Mouse (Mus musculus) midbrain, embryonic 10.5 days (tissue): ENCODE data around the gene Grin3b. TPM values are rescaled to one million over a fixed set of nuclear protein-coding genes. Genes with fewer than 3 reads are reported as not detected.

Experiments
- DNase-seq: peaks from one replicate; pipeline ENCODE4 v3.0.0-alpha.2; 2017; ENCODE audit warnings: low spot score
- H3K27ac ChIP-seq: fragments of 300-500 bp; sonication (generic); replicated peaks from 2 replicates; pipeline ENCODE4 v1.5.1; 2016; ENCODE audit warnings: mild to moderate bottlenecking
- H3K27me3 ChIP-seq: fragments of 300-500 bp; sonication (generic); 2 replicates; pipeline ENCODE4 v1.6.1; 2016; ENCODE audit warnings: low read depth, mild to moderate bottlenecking; ENCODE audit not compliant: poor library complexity, severe bottlenecking
- H3K36me3 ChIP-seq: fragments of 300-500 bp; sonication (generic); 2 replicates; pipeline ENCODE4 v1.6.1; 2016; ENCODE audit warnings: mild to moderate bottlenecking, moderate library complexity
- H3K4me1 ChIP-seq: fragments of 300-500 bp; sonication (generic); 2 replicates; pipeline ENCODE4 v1.6.1; 2016
- H3K4me3 ChIP-seq: fragments of 300-500 bp; sonication (generic); 2 replicates; pipeline ENCODE4 v1.5.1; 2016; ENCODE audit warnings: mild to moderate bottlenecking, moderate library complexity
- H3K9me3 ChIP-seq: fragments of 300-500 bp; sonication (generic); replicated peaks from 2 replicates; pipeline ENCODE4 v1.6.1; 2016; ENCODE audit warnings: mild to moderate bottlenecking
- WGBS: fragments of 180-500 bp; shearing (Covaris S2); methylation state at CpG from one replicate; pipeline ENCODE4 v1.1.7; 2016; 5-methylcytosine and 5-hydroxymethylcytosine counted together
- polyA plus RNA-seq: library from polyadenylated mRNA; unstranded; fragments of >200 nt; fragmentation: Nextera tagmentation; extraction: Ambion mirVana; gene quantifications from 2 replicates; pipeline ENCODE4 v1.2.1, GENCODE M21; 2016

The Grin3b gene
- polyA plus RNA-seq, 1 experiment from 2014 or later, result 0.30 TPM

- peak overlapping the region; percentile 95; the same call in 1 of the 2 replicates for H3K27ac ChIP-seq
- H3K4me1 ChIP-seq, result peaks cover 90% of the 10 kb centered on the region
- DNase-seq, result no peak
- 90% methylated on average over 18 of the region's 18 CpGs for WGBS
- H3K27me3 ChIP-seq, result peaks cover 11% of the 10 kb centered on the region
- no peaks in the 10 kb centered on the region for H3K9me3 ChIP-seq
- peak overlapping the region; percentile 98 for H3K4me3 ChIP-seq
- H3K36me3 ChIP-seq, result peaks cover 52% of the 10 kb centered on the region
Measured at GRCm38 (mm10) chr10:79929967-79930825, 40.3 kb upstream of the Grin3b start.

- peaks cover 85% of the 10 kb centered on the region for H3K4me1 ChIP-seq
Measured at GRCm38 (mm10) chr10:79930826-79931186, 39.7 kb upstream of the Grin3b start.

GRCm38 (mm10) chr10:79931797-79932196, 38.7 kb upstream of the Grin3b start:
- H3K27ac ChIP-seq, result peak overlapping the region; percentile 71
- no peaks in the 10 kb centered on the region for H3K9me3 ChIP-seq
- H3K27me3 ChIP-seq, result peaks cover 16% of the 10 kb centered on the region
- H3K36me3 ChIP-seq, result peaks cover 65% of the 10 kb centered on the region
- no peak for DNase-seq
- peak overlapping the region; percentile 26; the same call in 1 of the 2 replicates for H3K4me3 ChIP-seq
- WGBS, result 89% methylated on average over 9 of the region's 9 CpGs
- peaks cover 80% of the 10 kb centered on the region for H3K4me1 ChIP-seq

More at GRCm38 (mm10) chr10:79930826-79931186, 39.7 kb upstream of the Grin3b start:
- peaks cover 17% of the 10 kb centered on the region for H3K27me3 ChIP-seq
- peak overlapping the region; percentile 43; the same call in 1 of the 2 replicates for H3K27ac ChIP-seq
- no peaks in the 10 kb centered on the region for H3K9me3 ChIP-seq
- WGBS, result 92% methylated on average over 16 of the region's 16 CpGs
- peak overlapping the region; percentile 23 for H3K4me3 ChIP-seq
- no peak for DNase-seq
- peaks cover 58% of the 10 kb centered on the region for H3K36me3 ChIP-seq

- Histone ChIP-seq H3K4me1 (peaks cover 83% of the 10 kb centered on the region), H3K27ac (peak overlapping the region; percentile 71), H3K36me3 (peaks cover 74% of the 10 kb centered on the region), H3K9me3 (no peaks in the 10 kb centered on the region), H3K4me3 (peak overlapping the region; percentile 25), H3K27me3 (peaks cover 20% of the 10 kb centered on the region)
- DNase-seq, result peak; percentile 66
- 21% methylated on average over 8 of the region's 8 CpGs for WGBS
Measured at GRCm38 (mm10) chr10:79932736-79933135, 37.8 kb upstream of the Grin3b start.

- H3K27ac ChIP-seq, result peak overlapping the region; percentile 71
- DNase-seq, result no peak
- peaks cover 83% of the 10 kb centered on the region for H3K4me1 ChIP-seq
- peaks cover 20% of the 10 kb centered on the region for H3K27me3 ChIP-seq
- no peaks in the 10 kb centered on the region for H3K9me3 ChIP-seq
- 68% methylated on average over 9 of the region's 9 CpGs for WGBS
- peaks cover 78% of the 10 kb centered on the region for H3K36me3 ChIP-seq
- peak overlapping the region; percentile 25 for H3K4me3 ChIP-seq
Measured at GRCm38 (mm10) chr10:79933145-79933679, 37.3 kb upstream of the Grin3b start.

GRCm38 (mm10) chr10:79933861-79934260, 36.7 kb upstream of the Grin3b start:
- WGBS, result 39% methylated on average over 6 of the region's 6 CpGs
- Histone ChIP-seq H3K27ac (peak overlapping the region; percentile 71), H3K27me3 (peaks cover 20% of the 10 kb centered on the region), H3K36me3 (peaks cover 84% of the 10 kb centered on the region), H3K9me3 (no peaks in the 10 kb centered on the region), H3K4me3 (peak overlapping the region; percentile 25; the same call in 1 of the 2 replicates), H3K4me1 (peaks cover 83% of the 10 kb centered on the region)
- no peak for DNase-seq

GRCm38 (mm10) chr10:79934272-79934721, 36.2 kb upstream of the Grin3b start:
- H3K36me3 ChIP-seq, result peaks cover 86% of the 10 kb centered on the region
- H3K9me3 ChIP-seq, result no peaks in the 10 kb centered on the region
- H3K4me1 ChIP-seq, result peaks cover 83% of the 10 kb centered on the region
- 0 out of 2 replicates have a peak overlapping the region, but pooled peaks have one; percentile 18 for H3K4me3 ChIP-seq
- WGBS, result 73% methylated on average over 13 of the region's 13 CpGs
- peak overlapping the region; percentile 71 for H3K27ac ChIP-seq
- no peak for DNase-seq
- peaks cover 20% of the 10 kb centered on the region for H3K27me3 ChIP-seq

GRCm38 (mm10) chr10:79934794-79935569, 35.5 kb upstream of the Grin3b start:
- Histone ChIP-seq H3K27ac (peak overlapping the region; percentile 71; the same call in 1 of the 2 replicates), H3K27me3 (peaks cover 20% of the 10 kb centered on the region), H3K4me3 (0 out of 2 replicates have a peak overlapping the region, but pooled peaks have one; percentile 18), H3K4me1 (peaks cover 78% of the 10 kb centered on the region), H3K36me3 (peaks cover 86% of the 10 kb centered on the region), H3K9me3 (no peaks in the 10 kb centered on the region)
- no peak for DNase-seq
- WGBS, result 92% methylated on average over 16 of the region's 16 CpGs

GRCm38 (mm10) chr10:79936284-79936910, 34.1 kb upstream of the Grin3b start:
- peaks cover 20% of the 10 kb centered on the region for H3K27me3 ChIP-seq
- H3K27ac ChIP-seq, result no peak overlapping the region
- no peaks in the 10 kb centered on the region for H3K9me3 ChIP-seq
- H3K4me3 ChIP-seq, result no peak overlapping the region
- WGBS, result 83% methylated on average over 10 of the region's 10 CpGs
- peaks cover 69% of the 10 kb centered on the region for H3K4me1 ChIP-seq
- no peak for DNase-seq
- H3K36me3 ChIP-seq, result peaks cover 81% of the 10 kb centered on the region

- WGBS, result 88% methylated on average over 27 of the region's 27 CpGs
- Histone ChIP-seq H3K4me1 (peaks cover 64% of the 10 kb centered on the region), H3K27me3 (peaks cover 20% of the 10 kb centered on the region), H3K9me3 (no peaks in the 10 kb centered on the region), H3K4me3 (no peak overlapping the region), H3K36me3 (peaks cover 81% of the 10 kb centered on the region), H3K27ac (no peak overlapping the region)
- DNase-seq, result no peak
Measured at GRCm38 (mm10) chr10:79936911-79937441, 33.5 kb upstream of the Grin3b start.

- no peaks in the 10 kb centered on the region for H3K9me3 ChIP-seq
- no peak for DNase-seq
- WGBS, result 42% methylated on average over 11 of the region's 11 CpGs
- peaks cover 54% of the 10 kb centered on the region for H3K4me1 ChIP-seq
- peaks cover 20% of the 10 kb centered on the region for H3K27me3 ChIP-seq
- peaks cover 76% of the 10 kb centered on the region for H3K36me3 ChIP-seq
- no peak overlapping the region for H3K4me3 ChIP-seq
- H3K27ac ChIP-seq, result no peak overlapping the region
Measured at GRCm38 (mm10) chr10:79937775-79938526, 32.6 kb upstream of the Grin3b start.
